Mouse (Mus musculus) 3T3-L1 (cell line): ENCODE results near the gene Maml2.

ENCODE experiments used
- DNase-seq: peaks from one replicate; pipeline ENCODE4 v3.0.0-alpha.2; 2015; ENCODE audit warnings: low read depth, low spot score

Maml2 gene

DNA sequence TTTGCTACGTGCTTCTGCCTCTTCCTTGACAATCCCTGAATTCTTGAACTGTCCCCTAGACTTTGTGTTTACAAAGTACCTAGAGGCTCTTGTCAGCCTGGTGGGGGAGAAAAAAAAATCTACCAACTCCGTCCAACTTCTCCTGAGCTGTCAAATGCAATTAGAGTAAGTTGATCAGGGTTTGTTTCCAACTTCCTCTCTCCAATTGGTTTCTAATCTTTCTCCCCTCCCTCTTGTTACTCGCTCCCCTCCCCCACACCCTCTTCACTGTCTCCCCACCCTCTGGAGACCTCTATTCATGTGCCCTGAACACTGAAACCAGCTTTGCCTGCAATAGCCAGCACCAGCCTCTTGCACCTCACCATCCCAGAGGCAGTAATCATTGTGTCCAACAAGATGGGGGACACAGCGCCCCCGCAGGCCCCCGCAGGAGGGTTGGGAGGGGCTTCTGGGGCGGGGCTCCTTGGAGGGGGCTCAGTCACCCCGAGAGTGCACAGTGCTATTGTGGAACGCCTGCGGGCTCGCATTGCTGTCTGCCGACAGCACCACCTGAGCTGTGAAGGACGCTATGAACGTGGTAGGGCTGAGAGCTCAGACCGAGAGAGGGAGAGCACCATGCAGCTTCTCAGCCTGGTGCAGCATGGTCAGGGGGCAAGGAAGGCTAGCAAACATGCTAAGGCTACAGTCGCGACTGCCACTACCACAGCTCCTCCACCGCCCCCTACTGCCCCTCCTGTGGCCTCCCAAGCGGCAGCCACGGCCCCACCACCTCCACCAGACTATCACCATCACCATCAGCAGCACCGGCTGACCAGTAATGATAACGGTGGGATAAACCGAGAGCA is at the start of gene Maml2:
Gene Maml2 (plus strand): TSS at position 290 of the 845 bp plus-strand sequence.
- peak; percentile 69 for DNase-seq

DNA sequence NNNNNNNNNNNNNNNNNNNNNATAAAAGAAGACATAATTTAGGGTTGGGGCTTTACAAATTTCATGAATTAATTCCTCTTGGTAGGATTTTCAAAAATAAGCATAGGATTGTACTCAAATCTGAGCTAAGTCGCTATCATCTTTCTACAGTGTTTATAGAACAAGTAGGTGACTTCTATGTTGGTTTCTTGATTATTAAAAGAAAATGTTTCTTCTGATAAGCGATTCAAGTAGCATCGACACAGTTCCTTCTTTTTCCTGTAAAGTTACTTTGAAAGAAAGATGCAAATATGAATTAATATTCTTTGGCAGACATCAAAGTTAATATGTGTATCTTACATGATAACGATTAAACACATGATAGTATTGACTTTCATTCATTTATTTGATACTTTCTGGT is 49.7 kb upstream of the Maml2 start:
- DNase-seq: no peak

DNA sequence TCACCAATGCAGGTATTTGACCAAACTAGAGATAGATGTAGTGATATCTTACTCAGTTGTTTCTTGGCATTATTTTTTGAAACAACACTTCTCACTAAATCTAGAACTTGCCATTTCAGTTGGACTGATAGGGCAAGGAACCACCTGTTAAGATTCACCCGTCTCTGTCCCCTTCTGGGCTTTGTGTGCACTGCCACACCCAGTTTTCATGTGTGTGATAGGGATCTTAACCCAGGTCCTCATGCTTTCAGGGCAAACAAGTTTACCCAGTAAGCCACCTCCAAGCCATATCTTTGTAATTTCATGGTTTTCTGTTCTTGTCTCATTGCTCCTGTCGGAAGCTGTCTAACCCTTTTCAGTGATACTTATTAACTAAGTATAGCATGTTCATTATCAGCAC is 46.5 kb upstream of the Maml2 start:
- DNase-seq: no peak

DNA sequence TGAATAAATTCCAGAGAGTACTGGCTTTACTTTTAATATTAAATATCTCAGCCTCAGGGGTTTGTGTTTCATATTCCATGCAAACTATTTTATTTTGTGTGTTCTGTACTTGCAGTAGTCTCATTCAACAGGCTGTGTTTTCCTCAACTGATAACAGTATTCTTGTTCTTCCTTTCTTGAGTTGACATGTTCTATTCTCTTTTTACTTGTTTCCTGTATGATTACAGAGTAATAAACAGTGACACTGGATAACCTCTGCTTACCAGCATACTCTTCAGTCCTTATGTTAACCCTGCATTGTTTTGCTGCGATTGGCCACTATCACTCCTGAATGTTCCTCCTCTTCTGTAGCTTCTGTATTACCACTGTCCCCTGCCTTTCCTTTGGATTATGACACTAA is 41.0 kb upstream of the Maml2 start:
- no peak for DNase-seq

DNA sequence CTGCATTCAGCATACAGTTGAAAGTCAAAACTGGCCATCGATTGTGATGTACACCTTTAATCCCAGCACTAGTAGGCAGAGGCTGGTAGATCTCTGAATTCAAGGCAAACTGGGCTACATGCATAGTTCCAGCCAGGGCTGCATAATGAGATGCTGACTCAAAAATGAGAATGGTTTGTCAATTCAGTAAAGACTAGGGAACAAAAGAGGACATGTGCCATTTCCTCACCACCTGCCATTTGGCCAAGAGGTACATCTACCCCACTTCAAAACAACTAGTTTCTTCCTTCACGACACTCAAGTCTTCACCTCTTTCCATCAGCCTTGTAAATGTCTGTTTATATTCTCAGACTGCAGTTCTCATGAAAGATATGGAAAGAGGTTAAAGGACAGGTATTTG is 39.6 kb upstream of the Maml2 start:
- DNase-seq: no peak

DNA sequence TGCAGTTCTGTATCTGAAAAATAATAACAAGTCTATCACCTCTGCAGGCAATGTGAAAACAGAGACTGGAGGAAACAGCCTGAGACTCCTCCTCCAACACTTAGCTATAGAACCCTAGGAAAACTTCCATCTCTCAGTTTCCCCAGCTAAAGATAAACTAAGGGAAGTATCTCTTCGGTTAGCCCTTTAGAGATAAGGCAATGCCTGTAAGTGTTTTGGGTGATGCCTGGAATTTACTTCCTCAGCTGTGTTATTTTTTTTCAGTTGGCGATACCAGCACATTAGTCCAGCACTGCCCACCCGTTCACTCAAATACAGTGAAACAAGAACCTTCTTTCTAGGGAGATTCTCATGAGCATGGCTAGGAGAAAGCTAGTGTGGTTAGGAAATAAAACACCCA is 36.8 kb upstream of the Maml2 start:
- DNase-seq: no peak

DNA sequence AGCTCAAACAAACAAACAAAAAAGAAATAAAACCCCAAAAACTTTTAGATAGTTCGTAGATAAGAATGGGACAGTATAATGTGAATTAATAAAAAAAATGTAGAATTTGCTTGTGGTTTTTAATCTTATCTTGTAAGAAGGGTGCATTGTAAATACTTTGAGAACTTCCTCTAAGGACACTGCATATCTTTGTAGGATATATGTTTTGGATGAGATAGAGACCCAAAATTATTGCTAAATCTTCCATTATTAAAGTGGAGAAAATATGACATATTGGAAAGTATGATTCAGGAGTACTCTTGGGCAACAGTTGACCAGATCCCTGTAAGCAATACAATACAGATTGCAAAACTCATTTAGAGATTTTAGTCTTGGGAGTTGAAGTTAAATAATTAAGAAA is 24.5 kb upstream of the Maml2 start:
- no peak for DNase-seq

DNA sequence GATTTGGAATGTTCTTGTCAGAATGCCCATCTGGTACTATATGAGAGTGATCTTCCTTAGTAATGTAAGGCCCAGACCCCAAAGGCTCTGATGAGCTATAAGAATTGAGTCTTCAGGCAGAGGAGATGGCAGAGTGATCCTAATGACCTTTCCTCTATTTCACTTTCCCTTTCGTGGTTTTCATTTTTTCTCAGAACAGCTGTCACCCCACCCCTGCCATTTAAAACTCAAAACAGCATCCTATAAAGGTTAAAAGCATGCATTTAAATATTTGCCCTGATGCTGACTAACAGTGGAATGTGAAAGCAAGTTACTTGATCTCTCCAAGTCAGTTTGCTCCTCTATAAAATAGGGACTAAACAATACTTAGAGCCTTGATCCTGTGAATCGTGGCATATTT is 10.3 kb upstream of the Maml2 start:
- peak; percentile 48 for DNase-seq

DNA sequence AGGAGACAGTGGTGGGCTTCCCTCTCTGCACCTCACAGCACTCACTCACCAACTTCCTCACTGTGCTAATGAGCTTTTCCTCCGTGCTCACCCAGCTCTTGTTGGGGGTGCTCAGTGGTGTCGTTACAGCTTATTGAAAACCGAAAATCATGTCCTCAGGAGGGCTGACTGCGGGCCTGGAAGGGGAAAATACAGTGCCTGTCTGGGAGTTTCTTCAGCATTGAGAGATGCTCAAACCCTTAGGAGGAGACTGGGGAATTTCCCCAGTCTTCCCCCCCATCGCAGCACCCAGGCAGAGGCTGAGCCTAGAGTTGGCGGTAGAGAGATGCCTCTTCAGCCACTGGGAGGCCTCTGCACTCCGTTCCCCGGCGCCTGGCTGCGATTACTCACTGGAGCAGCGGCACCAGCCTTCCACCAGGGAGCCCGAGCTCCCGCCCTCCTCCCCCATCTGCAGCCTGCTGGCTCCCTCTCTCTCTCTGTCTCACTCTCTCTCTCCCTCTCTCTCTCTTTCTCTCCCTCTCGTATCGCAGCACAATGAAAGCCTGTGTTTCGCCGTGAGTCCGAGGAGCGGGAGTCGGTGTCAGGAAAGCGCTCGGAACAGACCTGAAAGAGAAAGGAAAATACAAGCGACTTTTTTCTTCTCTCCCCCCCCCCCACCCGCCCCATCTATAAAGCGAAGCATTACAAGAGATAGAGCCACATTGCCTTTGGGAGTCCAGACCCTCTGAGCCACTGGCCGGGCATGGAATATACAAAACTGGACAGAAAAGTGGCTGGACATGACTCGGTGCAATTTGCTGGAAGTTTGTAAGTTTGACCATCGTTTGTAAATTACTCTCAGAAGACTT is 1.3 kb upstream of the Maml2 start:
- DNase-seq: peak; percentile 95

DNA sequence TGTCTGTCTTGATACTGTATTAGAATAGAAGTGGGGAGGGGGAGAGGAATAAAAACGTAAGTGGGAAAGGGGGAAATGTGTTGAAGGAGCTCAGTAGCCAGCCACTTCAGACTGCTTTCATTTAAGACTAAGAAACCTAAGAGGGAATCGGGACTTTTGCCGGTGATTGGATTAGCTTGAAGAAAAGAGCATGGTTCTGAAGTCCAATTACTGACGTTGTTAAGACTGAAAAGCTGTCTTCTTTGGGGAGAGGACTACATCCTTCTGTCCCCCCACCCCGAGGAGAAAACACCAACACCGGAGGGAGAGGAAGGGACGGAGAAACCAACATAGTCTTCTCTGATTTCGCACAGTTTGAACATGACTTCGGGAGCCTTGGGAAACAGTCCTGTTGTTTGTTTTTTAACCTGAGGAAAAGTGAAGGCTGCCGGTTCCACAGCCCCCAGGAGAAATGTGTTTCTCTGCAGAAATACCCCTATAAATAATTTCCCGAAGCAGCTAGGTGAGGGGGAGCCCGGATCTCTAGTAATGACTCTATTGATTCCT is 562 bp upstream of the Maml2 start:
- peak; percentile 48 for DNase-seq

DNA sequence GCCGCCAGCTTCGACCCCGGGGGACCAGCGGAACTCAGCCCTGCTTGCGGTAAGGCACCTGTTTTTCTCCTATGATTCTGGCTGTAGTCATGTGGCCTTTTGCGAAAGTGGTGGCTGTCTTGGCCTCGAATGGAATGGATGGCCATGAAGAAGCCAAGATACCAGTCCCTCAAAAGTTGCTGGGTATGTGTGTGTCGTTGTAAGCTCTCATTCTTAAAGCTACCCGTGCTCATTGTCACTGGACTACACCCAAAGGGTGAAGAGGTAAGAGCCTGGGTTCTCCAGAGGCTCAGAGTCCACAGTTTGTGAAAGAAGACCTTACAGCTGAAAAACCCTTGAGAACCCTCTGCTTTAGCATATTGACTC is 739 bp downstream of the Maml2 start:
- no peak for DNase-seq

DNA sequence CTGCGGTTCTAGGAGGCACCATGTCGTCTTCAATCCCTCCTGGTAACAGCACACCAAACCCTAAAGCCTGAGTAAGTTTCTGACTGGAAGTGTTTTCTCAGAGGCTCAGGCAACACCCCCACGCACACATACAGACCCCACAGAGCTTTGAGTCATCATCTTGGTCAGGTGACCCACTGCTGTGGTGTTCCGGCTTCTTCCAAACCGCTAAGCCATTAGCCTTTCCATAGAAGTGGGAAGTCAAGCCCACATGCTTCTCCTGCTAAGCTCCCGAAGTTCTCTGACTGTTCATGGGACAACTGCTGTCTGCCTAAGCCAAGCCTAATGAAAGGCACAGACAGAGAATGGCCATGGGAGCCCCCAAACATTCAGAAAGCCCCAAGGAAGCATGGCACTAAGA is 1.4 kb downstream of the Maml2 start:
- DNase-seq: peak; percentile 51

DNA sequence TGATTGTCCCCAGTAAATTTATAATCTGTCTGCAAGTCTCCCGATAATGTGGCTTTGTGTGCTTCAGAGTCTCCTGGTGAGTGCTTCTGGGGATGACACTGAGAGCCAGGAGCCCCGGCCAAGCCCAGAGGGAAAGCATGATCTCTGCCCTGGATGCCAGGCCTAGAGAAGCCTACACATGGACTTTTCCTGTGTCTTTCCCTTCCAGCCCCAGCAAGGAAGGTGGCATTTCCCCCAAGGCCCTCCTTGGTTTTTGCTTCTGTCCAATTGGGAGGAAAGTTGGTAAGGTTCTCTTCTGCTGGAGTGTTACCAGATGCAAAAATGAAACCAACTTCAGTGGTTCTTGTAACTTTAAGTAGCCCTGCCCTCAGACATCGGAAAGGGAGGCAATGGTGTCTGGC is 2.3 kb downstream of the Maml2 start:
- peak; percentile 70 for DNase-seq

DNA sequence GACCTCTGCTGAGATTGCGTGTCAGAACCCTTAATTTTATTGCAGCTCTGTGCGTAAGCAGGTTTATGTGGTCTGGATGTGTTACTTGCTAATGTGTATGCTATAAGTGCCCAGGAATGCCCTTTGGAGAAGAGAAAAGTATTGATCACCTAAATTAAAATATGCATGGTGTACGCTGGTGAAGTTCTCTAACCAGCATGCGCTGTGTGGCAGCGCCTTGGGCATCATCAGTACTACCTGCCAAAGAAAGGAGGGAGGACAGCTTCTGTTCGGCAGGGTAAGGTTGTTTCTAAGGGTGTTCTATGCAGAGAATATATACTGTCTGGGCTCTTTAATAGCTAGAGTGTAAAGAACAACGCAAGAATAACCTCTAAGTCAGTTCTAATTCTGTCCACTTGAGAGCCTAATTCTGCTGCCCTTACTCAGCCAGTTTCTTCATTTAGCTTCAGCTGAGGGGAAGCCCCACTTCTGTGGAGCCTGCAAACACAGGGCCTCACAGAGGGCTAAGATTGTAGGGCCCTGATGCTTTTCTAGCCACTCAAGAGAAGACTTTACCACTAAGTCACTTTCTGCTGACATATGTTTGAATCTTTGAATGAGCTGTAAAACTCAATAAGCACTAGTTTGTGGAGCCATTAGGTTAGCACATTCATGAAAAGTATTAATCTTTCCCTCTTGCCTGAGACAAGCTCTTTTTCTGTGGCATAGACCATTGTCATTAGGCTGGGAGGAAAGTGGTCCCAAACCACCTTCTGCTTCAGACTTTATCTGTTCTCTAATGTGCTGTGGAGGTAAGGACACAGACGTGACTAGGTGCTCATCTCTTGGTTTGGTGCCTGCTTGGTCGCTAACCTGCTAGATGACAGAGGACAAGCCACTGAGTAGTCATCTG is 3.4 kb downstream of the Maml2 start:
- DNase-seq: no peak

DNA sequence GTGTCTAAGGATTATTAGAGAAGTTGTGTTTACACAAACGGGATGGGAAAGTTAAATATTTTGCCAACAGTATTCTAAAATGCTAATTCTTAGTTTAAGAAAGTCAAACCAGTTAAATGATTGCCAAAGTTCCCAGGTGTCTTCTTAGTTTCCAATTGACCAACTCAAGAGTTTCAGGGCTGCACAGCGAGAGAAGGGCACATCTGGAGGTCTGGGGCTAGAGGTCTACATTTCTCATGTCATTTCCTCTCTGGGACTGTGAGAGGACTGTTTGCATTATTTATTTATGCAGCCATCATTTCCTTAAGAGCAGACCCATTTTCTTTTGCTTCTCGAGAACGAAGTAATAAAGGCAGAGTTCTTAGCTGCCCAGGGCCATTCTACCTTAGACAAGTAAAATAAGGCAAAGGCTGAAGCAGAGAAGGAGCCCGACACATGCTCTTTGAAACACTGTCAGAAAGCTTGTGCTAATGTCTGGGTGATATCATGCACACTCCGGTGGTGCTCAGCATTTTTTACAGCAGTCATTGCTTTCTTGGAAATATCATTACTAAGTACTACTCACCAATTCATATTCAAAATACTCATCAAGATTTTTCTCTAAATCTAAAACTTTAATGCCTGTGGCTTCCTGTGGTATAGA is 4.5 kb downstream of the Maml2 start:
- DNase-seq: no peak

DNA sequence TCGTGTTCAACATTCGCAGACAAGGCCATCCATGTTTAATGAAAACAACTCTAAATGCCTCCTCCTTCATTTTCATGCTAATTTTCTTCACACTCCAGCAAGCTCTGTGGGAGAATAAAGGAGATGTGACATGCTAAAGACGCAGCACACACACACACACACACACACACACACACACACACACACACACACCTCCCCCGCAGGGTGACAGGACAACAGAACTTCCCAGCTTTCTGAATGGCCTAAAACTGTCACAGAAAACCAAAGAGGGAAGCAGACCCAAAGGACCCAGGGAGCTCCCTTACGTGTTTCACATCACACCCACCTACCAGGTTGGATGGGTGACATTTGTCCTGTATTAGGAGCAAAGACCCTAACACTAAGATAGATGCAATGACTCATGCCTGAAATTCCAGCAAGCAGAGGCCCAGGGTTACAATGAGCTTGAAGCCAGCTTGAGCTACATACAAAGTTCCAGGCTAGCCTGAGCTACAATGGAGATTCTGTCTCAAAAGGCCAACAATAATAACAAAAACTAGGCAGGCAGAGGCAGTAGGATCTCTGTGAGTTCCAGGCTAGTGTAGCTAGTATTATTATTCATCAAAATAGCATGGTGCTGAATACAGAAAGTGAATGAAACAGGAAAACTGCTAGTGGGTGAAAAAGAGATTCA is 5.5 kb downstream of the Maml2 start:
- DNase-seq: no peak

DNA sequence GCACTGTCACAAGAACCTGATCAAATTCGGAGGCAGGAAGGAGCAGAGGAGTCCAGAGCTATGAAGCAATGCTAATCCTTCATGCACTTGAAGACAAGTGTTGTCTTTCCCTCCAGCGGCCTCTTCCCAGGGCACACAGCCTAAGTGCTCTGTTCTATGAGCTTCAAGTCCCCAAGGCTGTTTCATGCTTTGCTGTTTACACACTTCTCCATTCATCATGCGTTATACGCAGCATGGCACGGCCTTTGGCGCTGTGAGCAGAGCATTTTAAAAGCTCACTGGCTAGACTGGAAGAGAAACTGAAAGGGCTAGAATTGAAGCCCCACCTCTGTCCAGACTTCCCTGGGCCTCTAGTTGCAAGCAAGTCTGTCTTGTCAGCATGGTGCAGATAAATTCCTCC is 6.2 kb downstream of the Maml2 start:
- no peak for DNase-seq

DNA sequence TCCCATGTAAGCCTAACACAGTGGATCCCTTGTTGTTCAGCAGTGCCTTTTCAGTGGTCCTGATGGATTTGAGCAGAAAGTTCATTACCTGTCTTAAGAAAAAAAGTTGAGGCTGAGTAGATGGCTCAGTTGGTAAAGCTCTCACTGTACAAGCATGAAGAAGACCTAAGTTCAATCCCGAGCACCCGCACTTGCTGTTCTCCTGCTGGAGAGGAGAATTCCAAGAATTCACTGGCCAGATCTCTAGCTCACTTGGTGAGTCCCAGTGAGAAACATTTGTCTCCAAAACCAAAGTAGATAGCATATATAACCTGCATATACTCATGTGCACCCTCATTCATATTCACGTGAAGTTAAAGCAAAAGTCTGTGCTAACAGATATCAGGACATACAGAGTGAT is 8.7 kb downstream of the Maml2 start:
- DNase-seq: no peak

DNA sequence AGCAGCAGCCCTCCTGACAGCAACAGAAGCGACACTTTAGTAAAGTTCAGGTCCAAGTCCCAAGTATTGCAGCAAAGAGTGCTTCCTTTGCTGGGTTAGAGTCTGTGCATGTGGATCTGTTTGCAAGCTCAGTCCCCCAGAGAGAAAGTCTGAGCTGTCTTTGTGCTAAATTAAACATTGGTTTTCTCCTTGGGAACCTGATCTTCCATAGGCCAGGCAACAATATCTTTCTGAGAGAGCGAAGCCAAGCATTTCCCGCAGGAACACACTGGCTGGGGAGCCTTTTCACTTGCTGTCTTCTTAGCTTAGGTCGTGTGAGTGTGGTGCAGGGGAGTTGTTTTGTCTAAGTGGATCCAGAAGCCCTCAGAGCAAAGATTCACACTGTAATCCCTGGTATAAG is 9.5 kb downstream of the Maml2 start:
- no peak for DNase-seq

DNA sequence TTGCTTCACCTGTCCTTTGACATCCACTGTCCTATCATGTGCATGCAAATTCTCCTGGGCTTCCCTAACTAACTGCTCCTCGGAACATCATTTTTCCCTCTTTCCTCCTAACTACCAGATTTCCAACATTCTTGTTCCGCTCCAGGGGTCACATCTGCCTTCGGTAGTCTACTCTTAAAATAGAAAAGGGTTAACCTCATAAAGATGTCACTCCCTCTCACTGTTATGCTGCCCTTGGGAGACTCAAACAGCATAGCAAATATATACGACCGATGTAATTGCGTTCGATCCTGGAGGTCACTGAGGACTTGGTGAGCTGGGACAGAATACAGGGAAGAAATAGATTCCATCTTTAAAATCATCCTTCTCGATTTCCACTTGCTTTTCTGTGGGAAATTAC is 11.0 kb downstream of the Maml2 start:
- no peak for DNase-seq

DNA sequence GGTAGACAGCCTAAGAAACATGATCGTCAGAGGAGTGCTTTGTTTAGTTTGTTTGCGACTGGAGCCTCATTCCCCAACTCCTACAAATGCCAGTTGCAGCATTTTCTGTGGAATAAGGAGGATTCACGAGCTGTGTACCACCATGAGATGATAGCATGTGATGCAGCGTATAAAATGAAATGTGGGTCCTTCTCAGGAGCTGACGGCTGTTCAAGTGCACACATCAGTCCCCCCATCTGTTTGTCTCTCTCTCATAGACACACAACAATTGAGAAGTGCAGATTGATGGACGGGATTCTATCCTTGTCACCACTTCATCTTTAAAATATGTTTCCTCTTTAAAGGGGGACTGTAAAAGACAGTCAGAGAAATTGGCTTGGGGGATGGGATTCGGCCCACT is 12.1 kb downstream of the Maml2 start:
- DNase-seq: no peak
